Mouse (Mus musculus) CD4-positive naive resting alpha-beta T cell, adult 76 days (primary cell): Measurements from ENCODE around the gene Gm17655. TPM values are rescaled to one million over a fixed set of nuclear protein-coding genes. Genes with fewer than 3 reads are reported as not detected.

ENCODE experiments used
- total RNA-seq: library from RNA; stranded (reverse); gene quantifications from one replicate; pipeline ENCODE4 v1.2.4, GENCODE M21; 2023

The Gm17655 gene
- 13.7 TPM for total RNA-seq

DNA sequence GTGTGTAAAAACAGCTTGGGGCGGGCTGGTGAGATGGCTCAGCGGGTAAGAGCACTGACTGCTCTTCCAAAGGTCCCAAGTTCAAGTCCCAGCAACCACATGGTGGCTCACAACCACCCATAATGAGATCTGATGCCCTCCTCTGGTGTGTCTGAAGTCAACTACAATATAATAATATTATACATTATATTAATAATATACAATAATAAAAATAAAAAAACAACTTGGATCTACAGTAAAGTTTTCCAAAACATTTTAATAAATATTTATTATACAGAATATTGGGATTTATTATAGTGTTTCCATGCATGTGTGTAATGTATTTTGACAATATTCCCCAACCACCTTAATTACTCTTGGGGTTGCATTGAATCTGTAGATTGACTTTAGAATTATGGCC, at the start of gene Gm17655:
TSS of gene Gm17655 (minus strand) at position 101 of the 400 bp plus-strand sequence.

DNA sequence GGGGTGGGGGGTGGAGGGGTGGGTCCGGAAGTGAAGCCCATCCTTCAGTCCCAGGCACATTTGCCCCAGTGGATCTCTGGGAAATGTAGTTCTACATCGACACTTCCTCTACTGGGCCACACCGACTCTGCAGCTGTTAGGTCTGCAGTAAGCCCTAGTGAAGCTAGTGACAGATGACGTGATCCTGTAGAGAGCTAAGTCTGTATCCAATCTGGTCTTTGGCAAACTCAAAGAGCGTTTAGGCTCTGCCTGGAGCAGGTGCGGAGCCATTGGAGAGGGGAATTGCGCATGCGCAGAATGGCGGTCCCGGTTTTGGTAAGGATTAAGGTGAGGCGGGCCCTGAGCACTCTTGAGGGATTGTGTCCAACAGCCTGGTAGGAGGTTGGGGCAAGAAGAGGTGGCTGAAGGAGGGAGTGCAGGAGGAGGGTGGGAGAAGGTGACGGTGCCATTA, 37.7 kb upstream of the Gm17655 start, which contains the start of gene Zfp605:
TSS of gene Zfp605 (plus strand) at position 102 of the 451 bp plus-strand sequence.

DNA sequence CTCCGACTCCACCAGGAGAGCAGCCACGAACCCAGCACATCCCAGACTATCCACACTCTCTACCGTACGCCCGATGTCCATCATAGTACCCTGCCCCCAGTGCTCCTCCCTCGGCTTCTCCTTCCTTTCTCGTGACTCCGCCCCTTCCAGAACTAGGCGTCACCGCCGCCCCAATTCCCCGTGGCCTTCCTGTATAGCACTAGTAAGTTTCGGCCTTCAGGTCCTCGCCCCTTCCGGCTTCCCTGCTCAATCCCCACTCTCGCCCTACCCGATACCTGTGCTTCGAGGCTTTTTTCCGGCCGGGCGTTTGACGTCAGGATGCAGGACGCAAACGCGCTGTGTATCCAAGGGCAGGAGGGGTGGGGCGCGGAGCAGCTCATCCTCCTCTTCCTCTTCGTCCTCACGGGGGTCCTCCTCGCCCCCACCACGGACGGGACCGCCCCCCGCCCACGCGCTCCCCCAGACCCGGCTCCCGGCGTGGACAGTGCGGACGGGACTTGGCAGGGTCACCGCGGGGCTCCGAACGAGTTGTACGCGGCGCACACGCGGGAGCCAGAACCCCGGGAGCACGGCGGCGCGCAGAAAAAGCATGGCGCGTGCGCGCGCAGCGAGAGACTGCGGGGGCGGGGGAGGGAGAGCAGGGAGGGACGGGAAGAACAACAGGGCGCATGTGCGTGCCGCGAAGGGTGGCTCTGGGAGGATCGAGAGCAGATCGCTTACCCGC, 35.4 kb upstream of the Gm17655 start, which contains the start of gene Gtpbp6:
TSS of gene Gtpbp6 (minus strand) at position 617 of the 724 bp plus-strand sequence.

DNA sequence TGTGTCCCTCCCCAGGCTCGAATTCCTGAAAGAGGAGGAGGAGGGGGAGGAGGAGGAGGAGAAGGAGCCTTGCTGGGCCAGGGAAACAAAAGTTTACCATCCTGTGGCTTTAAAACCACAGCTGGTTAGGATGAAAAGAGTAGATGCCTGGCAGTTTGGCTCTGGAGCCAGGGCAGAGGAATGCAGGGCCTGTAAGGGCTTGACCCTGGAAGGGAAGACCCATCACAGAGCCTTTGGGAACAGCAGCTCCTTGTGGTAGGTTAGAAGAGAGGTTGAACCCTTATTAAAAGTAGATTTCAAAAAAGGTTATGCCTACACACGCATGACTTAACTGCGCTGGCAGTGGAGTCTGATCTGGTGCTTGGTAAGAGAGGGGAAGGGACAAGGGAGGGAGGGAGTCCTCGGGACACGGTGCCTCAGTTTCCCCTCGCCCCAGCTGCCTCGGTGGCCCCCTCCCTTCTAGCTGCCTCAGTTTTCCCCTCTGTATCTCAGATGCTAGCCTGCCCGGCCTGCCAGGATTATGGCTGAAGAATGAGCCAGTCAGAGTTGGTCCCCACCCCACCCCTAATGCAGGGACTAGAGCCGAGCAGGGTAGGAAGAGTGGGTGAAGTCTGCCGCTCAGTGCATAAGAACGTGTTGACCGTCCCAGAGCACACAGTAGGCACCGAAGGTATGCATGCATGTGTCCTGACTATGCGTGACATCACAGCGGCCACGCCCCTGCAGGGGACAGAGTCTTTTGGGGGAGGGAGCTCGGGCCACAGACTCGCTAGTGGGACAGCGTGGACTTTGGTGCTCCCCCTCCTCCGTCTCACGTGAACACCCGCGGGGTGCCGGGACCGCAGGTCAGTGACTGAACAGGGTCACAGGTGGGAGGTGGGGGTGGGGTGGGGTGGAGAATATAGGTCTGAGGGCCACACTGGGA, 27.6 kb upstream of the Gm17655 start, which contains the start of gene Plcxd1:
TSS of gene Plcxd1 (plus strand) at position 314 of the 925 bp plus-strand sequence.

DNA sequence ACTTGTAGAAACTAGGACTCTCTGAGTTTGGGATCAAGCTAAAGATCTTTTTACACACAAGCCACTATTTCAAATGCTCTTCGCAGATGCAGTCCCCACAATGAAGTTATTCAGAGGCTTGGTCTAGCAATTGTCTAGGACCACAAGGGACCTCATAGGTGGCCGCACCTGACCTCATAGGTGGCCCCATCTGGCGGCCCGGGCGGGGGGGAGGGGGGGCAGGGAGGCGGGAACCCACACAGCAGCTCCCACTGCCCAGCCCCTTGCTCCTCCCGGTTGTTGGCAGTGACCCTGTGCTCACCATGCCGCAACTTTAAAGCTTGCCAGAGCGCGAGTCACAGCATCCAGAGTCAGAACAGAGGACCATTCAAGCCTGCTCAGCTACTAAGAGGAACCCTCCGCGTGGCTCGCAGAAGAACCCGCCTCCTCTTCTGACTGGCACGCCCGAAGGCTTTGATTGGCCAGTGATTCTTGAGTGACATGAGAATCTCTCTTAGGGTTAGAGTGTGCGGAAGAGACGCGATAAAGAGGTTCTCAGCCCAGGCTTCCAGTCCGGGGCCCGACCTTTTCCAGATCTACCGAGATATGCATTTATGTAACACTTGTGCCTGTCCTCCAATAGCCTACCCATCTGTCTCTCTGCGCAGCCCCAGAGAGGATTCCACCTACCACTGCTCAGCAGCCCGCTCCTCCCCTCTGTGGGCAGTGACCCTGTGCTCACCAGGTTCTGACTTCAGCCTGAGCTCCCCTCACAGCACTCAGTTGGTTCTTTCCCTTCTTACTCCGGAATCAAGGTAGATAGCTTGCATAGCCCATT, 21.9 kb upstream of the Gm17655 start, which contains the start of gene Gm35315:
TSS of gene Gm35315 (minus strand) at position 391 of the 817 bp plus-strand sequence.

Other genes with a start within 250 kb of the Gm17655 start
- gene Gm15446, start 149.1 kb downstream of the Gm17655 start, total RNA-seq = 15.4 TPM
- 18.3 TPM for gene Zfp932, start 76.0 kb downstream of the Gm17655 start, total RNA-seq
- gene Gm35315, start 21.9 kb upstream of the Gm17655 start, total RNA-seq = 0.32 TPM
- gene Plcxd1, start 27.5 kb upstream of the Gm17655 start, total RNA-seq = 0.41 TPM
- 84.8 TPM for gene Gtpbp6, start 35.7 kb upstream of the Gm17655 start, total RNA-seq
- 3.6 TPM for gene Zfp605, start 37.6 kb upstream of the Gm17655 start, total RNA-seq
- gene Chfr, start 63.3 kb upstream of the Gm17655 start, total RNA-seq = 92.6 TPM
- gene Golga3, start 104.2 kb upstream of the Gm17655 start, total RNA-seq = 32.5 TPM
- 46.8 TPM for gene Ankle2, start 158.5 kb upstream of the Gm17655 start, total RNA-seq
- 39.0 TPM for gene Pgam5, start 197.4 kb upstream of the Gm17655 start, total RNA-seq
- 1.2 TPM for gene Pxmp2, start 213.7 kb upstream of the Gm17655 start, total RNA-seq
- gene Pole, start 213.8 kb upstream of the Gm17655 start, total RNA-seq = 6.1 TPM